Mouse (Mus musculus) liver, embryonic 13.5 days (tissue): ENCODE measurements around the gene St6galnac1. TPM values are rescaled to one million over a fixed set of nuclear protein-coding genes. Genes with fewer than 3 reads are reported as not detected.

Experiments
- ATAC-seq: fragments of 200-750 bp; cut with Nextera tagmentation; 2 replicates; pipeline ENCODE4 v1.8.0; 2017; ENCODE audit warnings: low read depth, mild to moderate bottlenecking, moderate number of reproducible peaks, moderate library complexity
- DNase-seq: peaks from one replicate; pipeline ENCODE4 v3.0.0; 2022
- H3K27ac ChIP-seq: fragments of 300-500 bp; sonication (generic); 2 replicates; pipeline ENCODE4 v1.5.1; 2015; ENCODE audit warnings: moderate library complexity, mild to moderate bottlenecking, inconsistent platforms
- H3K27me3 ChIP-seq: fragments of 300-500 bp; sonication (generic); 2 replicates; pipeline ENCODE4 v1.6.1; 2015; ENCODE audit warnings: mild to moderate bottlenecking, inconsistent platforms
- H3K36me3 ChIP-seq: fragments of 300-500 bp; sonication (generic); 2 replicates; pipeline ENCODE4 v1.6.1; 2015; ENCODE audit warnings: mild to moderate bottlenecking, inconsistent platforms
- H3K4me1 ChIP-seq: fragments of 300-500 bp; sonication (generic); replicated peaks from 2 replicates; pipeline ENCODE4 v1.6.1; 2015; ENCODE audit warnings: inconsistent platforms
- H3K4me2 ChIP-seq: fragments of 300-500 bp; sonication (generic); 2 replicates; pipeline ENCODE4 v1.6.1; 2015; ENCODE audit warnings: inconsistent platforms, mild to moderate bottlenecking, moderate library complexity
- H3K4me3 ChIP-seq: fragments of 300-500 bp; sonication (generic); replicated peaks from 2 replicates; pipeline ENCODE4 v1.5.1; 2015; ENCODE audit warnings: mild to moderate bottlenecking, inconsistent platforms
- H3K9ac ChIP-seq: fragments of 300-500 bp; sonication (generic); 2 replicates; pipeline ENCODE4 v1.6.1; 2015; ENCODE audit warnings: mild to moderate bottlenecking, inconsistent platforms
- H3K9me3 ChIP-seq: fragments of 300-500 bp; sonication (generic); replicated peaks from 2 replicates; pipeline ENCODE4 v1.6.1; 2016; ENCODE audit warnings: inconsistent platforms
- WGBS: fragments of 180-500 bp; shearing (Covaris S2); methylation state at CpG from one replicate; pipeline ENCODE4 v1.1.7; 2015; ENCODE audit not compliant: insufficient replicate concordance; 5-methylcytosine and 5-hydroxymethylcytosine counted together
- polyA plus RNA-seq: library from polyadenylated mRNA; unstranded; fragments of >200 nt; fragmentation: Nextera tagmentation; extraction: Ambion mirVana; gene quantifications from 2 replicates; pipeline ENCODE4 v1.2.1, GENCODE M21; 2015

Gene St6galnac1
- polyA plus RNA-seq, 1 experiment from 2014 or later: not detected

- Histone ChIP-seq H3K36me3 (no peaks in the 10 kb centered on the region), H3K4me2 (no peak overlapping the region), H3K27ac (no peak overlapping the region), H3K9ac (no peak overlapping the region), H3K9me3 (no peaks in the 10 kb centered on the region), H3K27me3 (peaks cover 4% of the 10 kb centered on the region; the same call in 1 of the 2 replicates), H3K4me1 (peaks cover 8% of the 10 kb centered on the region), H3K4me3 (no peak overlapping the region)
- WGBS: 67% methylated on average over 15 of the region's 15 CpGs
- DNase-seq (no peak), ATAC-seq (no peak)
Measured at GRCm38 (mm10) chr11:116806136-116807071, 31.1 kb upstream of the St6galnac1 start.

DNA sequence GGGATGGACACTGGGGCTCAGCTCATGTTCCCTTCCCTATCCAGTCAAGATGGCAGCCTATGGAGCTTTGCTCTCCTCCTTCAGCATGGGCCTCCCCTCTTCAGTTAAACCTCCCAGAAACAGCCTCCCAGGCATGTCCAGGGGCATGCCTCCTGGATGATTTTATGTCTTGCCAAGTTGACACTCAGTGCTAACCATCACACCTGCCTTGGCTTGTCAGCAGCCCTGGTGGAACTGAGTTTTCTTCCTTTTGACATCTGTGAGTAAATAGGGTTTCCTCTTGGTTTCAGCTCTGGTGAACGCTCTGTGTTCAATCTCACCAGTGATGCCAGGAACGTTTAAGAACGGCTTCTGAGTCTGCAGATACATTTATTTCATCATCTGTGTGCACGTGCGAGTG lies 27.4 kb upstream of the St6galnac1 start:
- Histone ChIP-seq H3K9ac (no peak overlapping the region), H3K4me1 (no peaks in the 10 kb centered on the region), H3K9me3 (no peaks in the 10 kb centered on the region), H3K4me3 (no peak overlapping the region), H3K4me2 (no peak overlapping the region), H3K27ac (no peak overlapping the region), H3K27me3 (no peaks in the 10 kb centered on the region), H3K36me3 (no peaks in the 10 kb centered on the region)
- ATAC-seq: no peak
- DNase-seq: no peak
- WGBS: 56% methylated on average over 5 of the region's 5 CpGs

DNA sequence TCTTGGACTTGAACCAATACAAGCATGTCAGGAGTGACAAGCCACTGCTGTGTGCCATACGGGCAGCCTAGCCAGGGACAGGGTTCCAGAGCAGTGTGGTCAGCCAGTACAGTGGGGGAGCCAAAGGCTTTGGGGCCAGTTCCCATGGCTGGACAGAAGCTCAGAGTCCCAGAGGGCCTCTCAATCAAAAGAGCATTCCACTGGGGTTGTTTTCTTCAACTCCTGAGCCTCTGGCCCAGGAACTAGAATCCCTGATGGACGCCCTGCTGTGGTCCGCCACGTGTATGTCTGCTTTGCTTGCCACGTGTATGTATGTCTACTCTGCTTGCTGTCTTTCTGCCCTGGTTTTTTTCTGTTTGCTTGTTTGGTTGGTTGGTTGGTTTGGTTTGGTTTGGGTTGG lies 25.8 kb upstream of the St6galnac1 start:
- Histone ChIP-seq H3K9ac (no peak overlapping the region), H3K4me2 (no peak overlapping the region), H3K4me3 (no peak overlapping the region), H3K36me3 (no peaks in the 10 kb centered on the region), H3K9me3 (no peaks in the 10 kb centered on the region), H3K27me3 (no peaks in the 10 kb centered on the region), H3K4me1 (no peaks in the 10 kb centered on the region), H3K27ac (no peak overlapping the region)
- WGBS: 69% methylated on average over 5 of the region's 5 CpGs
- no peak for DNase-seq
- ATAC-seq: no peak

DNA sequence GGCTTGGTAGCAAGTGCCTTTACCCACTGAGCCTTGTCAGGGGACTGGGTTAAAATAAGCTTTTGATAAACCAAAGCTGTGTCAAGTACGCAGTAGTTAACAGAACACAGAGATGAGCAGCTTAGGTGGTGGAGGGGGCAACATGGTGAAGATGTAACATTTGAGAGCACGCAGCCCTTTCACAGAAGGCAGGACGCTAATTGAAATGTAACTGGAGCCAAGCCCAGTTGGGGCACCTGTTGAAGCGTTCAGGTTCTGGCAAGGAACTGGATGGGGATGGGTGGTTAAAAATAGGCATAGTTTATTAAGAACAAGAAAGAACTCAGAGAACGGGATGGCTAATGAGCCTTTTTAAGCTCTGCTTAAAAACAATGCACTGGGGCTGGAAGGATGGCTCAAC lies 24.1 kb upstream of the St6galnac1 start:
- Histone ChIP-seq H3K4me1 (no peaks in the 10 kb centered on the region), H3K4me3 (no peak overlapping the region), H3K4me2 (no peak overlapping the region), H3K36me3 (no peaks in the 10 kb centered on the region), H3K9ac (no peak overlapping the region), H3K27me3 (no peaks in the 10 kb centered on the region), H3K27ac (no peak overlapping the region), H3K9me3 (no peaks in the 10 kb centered on the region)
- ATAC-seq (no peak), DNase-seq (no peak)
- 80% methylated on average over 5 of the region's 5 CpGs for WGBS

- no peaks in the 10 kb centered on the region for H3K9me3 ChIP-seq
- no peaks in the 10 kb centered on the region for H3K27me3 ChIP-seq
- no peak overlapping the region for H3K4me2 ChIP-seq
- WGBS: 78% methylated on average over 10 of the region's 10 CpGs
- no peak overlapping the region for H3K4me3 ChIP-seq
- H3K36me3 ChIP-seq: no peaks in the 10 kb centered on the region
- no peak overlapping the region for H3K9ac ChIP-seq
- no peak for DNase-seq
- no peak for ATAC-seq
- H3K4me1 ChIP-seq: peaks cover 14% of the 10 kb centered on the region
- no peak overlapping the region for H3K27ac ChIP-seq
Measured at GRCm38 (mm10) chr11:116784221-116784620, 8.9 kb upstream of the St6galnac1 start.

DNA sequence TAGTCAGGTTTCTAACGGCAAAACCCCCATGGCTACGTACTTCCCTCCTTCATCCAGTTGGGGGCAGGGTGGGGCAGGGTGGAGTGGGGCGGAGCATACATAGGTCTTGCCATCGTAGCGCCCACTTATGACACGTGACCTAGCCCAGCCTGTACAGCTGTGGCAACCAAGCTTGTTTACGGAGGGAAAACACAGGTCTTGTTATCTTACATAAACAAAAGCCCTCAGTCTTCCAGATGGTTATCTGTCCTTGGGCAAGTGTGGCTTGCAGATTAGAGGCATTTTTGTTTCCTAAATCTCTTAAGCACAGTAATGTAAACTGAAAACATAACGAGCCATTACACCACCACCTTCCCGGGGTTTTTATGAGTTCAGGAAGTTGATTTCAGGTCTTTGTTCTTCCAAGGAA lies 7.4 kb upstream of the St6galnac1 start:
- H3K36me3 ChIP-seq: no peaks in the 10 kb centered on the region
- no peaks in the 10 kb centered on the region for H3K27me3 ChIP-seq
- no peak overlapping the region for H3K9ac ChIP-seq
- H3K4me1 ChIP-seq: peaks cover 14% of the 10 kb centered on the region
- DNase-seq (peak; percentile 80), ATAC-seq (peak; percentile 87)
- WGBS: 14% methylated on average over 9 of the region's 9 CpGs
- peak overlapping the region; percentile 48 for H3K4me2 ChIP-seq
- H3K4me3 ChIP-seq: 0 out of 2 replicates have a peak overlapping the region, but pooled peaks have one; percentile 10
- H3K9me3 ChIP-seq: no peaks in the 10 kb centered on the region
- no peak overlapping the region for H3K27ac ChIP-seq

- H3K4me2 ChIP-seq: no peak overlapping the region
- H3K4me1 ChIP-seq: no peaks in the 10 kb centered on the region
- no peak for DNase-seq
- no peaks in the 10 kb centered on the region for H3K36me3 ChIP-seq
- H3K9me3 ChIP-seq: no peaks in the 10 kb centered on the region
- no peak for ATAC-seq
- 38% methylated on average over 2 of the region's 2 CpGs for WGBS
- H3K4me3 ChIP-seq: no peak overlapping the region
- H3K9ac ChIP-seq: no peak overlapping the region
- no peaks in the 10 kb centered on the region for H3K27me3 ChIP-seq
- H3K27ac ChIP-seq: no peak overlapping the region
Measured at GRCm38 (mm10) chr11:116773205-116773604, 2.1 kb downstream of the St6galnac1 start.

- Histone ChIP-seq H3K4me3 (no peak overlapping the region), H3K27me3 (no peaks in the 10 kb centered on the region), H3K4me1 (no peaks in the 10 kb centered on the region), H3K9me3 (no peaks in the 10 kb centered on the region), H3K4me2 (no peak overlapping the region), H3K9ac (no peak overlapping the region), H3K27ac (no peak overlapping the region), H3K36me3 (no peaks in the 10 kb centered on the region)
- no peak for ATAC-seq
- DNase-seq: no peak
- WGBS: 53% methylated on average over 5 of the region's 5 CpGs
Measured at GRCm38 (mm10) chr11:116769873-116770272, 5.4 kb downstream of the St6galnac1 start.

DNA sequence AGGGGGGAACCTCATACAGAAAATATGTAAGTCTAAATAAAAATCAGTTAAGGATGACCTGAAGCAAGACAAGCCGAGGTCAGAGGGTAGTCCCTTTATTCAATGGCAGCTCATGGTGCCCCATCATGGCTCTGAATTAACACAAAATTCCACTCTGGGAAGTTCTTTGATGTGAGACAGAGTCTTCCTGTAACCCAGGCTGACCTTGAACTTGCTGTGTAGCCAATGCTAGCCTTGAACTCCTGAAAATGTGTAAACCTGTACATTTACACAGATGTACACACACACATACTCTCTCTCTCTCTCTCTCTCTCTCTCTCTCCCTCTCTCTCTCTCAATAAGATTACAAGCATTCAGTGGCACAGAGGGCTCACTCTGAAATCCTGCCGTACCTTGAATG lies 10.4 kb downstream of the St6galnac1 start:
- no peaks in the 10 kb centered on the region for H3K27me3 ChIP-seq
- WGBS: 75% methylated on average over 2 of the region's 2 CpGs

GRCm38 (mm10) chr11:116764346-116764745 lies 11.0 kb downstream of the St6galnac1 start:
- no peaks in the 10 kb centered on the region for H3K27me3 ChIP-seq
- no peak overlapping the region for H3K27ac ChIP-seq
- no peak overlapping the region for H3K9ac ChIP-seq
- no peaks in the 10 kb centered on the region for H3K36me3 ChIP-seq
- no peak overlapping the region for H3K4me3 ChIP-seq
- no peaks in the 10 kb centered on the region for H3K9me3 ChIP-seq
- H3K4me1 ChIP-seq: no peaks in the 10 kb centered on the region
- DNase-seq: no peak
- ATAC-seq: no peak
- no peak overlapping the region for H3K4me2 ChIP-seq
- 78% methylated on average over 7 of the region's 7 CpGs for WGBS

More for the DNA sequence above, 10.4 kb downstream of the St6galnac1 start:
- Histone ChIP-seq H3K36me3 (no peaks in the 10 kb centered on the region), H3K27ac (no peak overlapping the region), H3K4me3 (no peak overlapping the region), H3K9ac (no peak overlapping the region), H3K4me1 (no peaks in the 10 kb centered on the region), H3K4me2 (no peak overlapping the region), H3K9me3 (no peaks in the 10 kb centered on the region)
- ATAC-seq (no peak), DNase-seq (no peak)

DNA sequence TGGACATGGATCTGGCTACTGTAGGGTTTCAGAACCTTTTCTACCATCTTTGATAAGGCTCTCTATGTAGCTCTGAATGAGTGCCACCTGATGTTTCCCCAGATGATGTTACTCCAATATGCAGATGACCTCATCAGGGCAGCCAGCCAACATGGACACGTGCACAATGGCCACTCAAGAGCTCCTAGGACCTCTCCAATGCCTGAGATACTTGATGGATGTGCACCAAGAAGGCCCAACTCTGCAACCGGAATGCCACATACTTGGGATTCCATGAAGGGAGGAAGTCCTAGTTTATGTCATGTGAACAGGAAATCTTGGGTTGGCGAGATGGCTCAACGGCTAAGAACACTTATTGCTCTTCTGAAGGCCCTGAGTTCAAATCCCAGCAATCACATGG lies 20.1 kb downstream of the St6galnac1 start:
- Histone ChIP-seq H3K36me3 (no peaks in the 10 kb centered on the region), H3K4me1 (no peaks in the 10 kb centered on the region), H3K9ac (no peak overlapping the region), H3K4me2 (no peak overlapping the region), H3K27me3 (no peaks in the 10 kb centered on the region), H3K27ac (no peak overlapping the region), H3K4me3 (no peak overlapping the region), H3K9me3 (no peaks in the 10 kb centered on the region)
- no peak for DNase-seq
- WGBS: 64% methylated on average over 4 of the region's 4 CpGs
- no peak for ATAC-seq
